23 mouse cellular contexts compared by ENCODE assay signal in the genomic region with DNA sequence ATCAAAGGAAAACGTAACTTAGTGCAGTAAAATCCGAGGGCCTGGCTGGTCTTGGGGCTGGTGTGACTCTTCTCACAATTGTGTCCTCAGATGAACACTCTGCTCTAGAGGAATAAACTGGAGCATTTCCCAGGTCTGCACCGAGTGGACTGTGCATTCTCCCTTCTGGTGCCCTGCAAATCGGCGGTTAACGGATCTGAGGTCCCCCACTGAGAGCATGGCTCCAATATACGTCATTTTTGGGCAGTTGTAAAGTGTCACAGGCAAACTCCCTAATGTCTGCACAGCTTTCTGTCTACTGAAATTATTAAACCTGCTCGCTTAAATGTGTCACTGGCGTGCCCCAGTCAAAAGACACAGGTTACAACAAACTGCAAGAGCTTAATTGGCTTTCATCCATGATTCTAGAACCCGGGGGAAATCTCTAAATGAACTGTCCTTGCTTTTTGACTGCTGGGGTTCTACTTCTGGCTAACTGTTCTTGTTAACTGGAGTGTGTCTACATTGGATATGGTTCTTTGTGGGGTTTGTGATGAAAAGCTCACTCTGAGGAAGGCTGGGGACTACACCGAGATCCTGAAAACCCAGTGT.
A peak's percentile ranks its signal among the peaks of the same experiment; 100 is the strongest.
DNase-seq lines count a peak whose midpoint lies in the region; ATAC-seq and TF ChIP-seq lines count a peak whose summit lies in the region.
"Had no signal": no experiment of that assay in that cellular context is flagged by ENCODE, and none has a peak within 500 bp of the region (broad histone marks: within the 10 kb centered on the region; RNA-seq: fewer than 3 reads in every experiment).

No protein-coding gene starts in this region.

- WGBS in midbrain, embryonic 13.5 days, result 73% methylated on average over 11 of the region's 11 CpGs
- 83% methylated on average over 11 of the region's 11 CpGs for WGBS in midbrain, embryonic 10.5 days

- H3K36me3 ChIP-seq in midbrain, embryonic 13.5 days, result no peaks in the 10 kb centered on the region
- H3K36me3 ChIP-seq in midbrain, embryonic 10.5 days, result no peaks in the 10 kb centered on the region
- H3K36me3 ChIP-seq in MEL (ENCODE audit: control insufficient read depth in 1 of 2, insufficient read depth in 2 of 2, low read length in 2 of 2), result peaks cover 0 to 31% of the 10 kb centered on the region in 2 experiments; a peak in 2 of 4 replicates
- H3K36me3 ChIP-seq: embryonic facial prominence, embryonic 15.5 days; forebrain, embryonic 10.5 days; G1E; hindbrain, embryonic 12.5 days had no signal

- peak overlapping the region; percentile 88 for H3K27ac ChIP-seq in left cerebral cortex, adult 2 months
- no peak overlapping the region for H3K27ac ChIP-seq in midbrain, embryonic 13.5 days
- H3K27ac ChIP-seq in midbrain, embryonic 10.5 days (replicated peaks), result no peak overlapping the region
- peak overlapping the region; percentile 90 for H3K27ac ChIP-seq in MEL (ENCODE audit: control insufficient read depth, low read depth, low read length)
- H3K27ac ChIP-seq: embryonic facial prominence, embryonic 15.5 days; forebrain, embryonic 10.5 days; hindbrain, embryonic 12.5 days had no signal

- peak; percentile 32 for ATAC-seq in frontal cortex, adult (ENCODE audit: low TSS enrichment)
- 0 out of 2 replicates have a peak, but pooled peaks have one; percentile 34 for ATAC-seq in midbrain, embryonic 13.5 days
- ATAC-seq: CD4-positive, CD25-positive, alpha-beta regulatory T cell, adult 4 months; forebrain, embryonic 14.5 days had no signal

- no peaks in the 10 kb centered on the region for H3K9me3 ChIP-seq in midbrain, embryonic 13.5 days
- no peaks in the 10 kb centered on the region for H3K9me3 ChIP-seq in midbrain, embryonic 10.5 days (replicated peaks)
- H3K9me3 ChIP-seq in MEL (replicated peaks; ENCODE audit: insufficient read depth, low read length), result no peaks in the 10 kb centered on the region
- H3K9me3 ChIP-seq: embryonic facial prominence, embryonic 15.5 days; forebrain, embryonic 10.5 days had no signal

- no peak overlapping the region for H3K4me2 ChIP-seq in midbrain, embryonic 13.5 days (replicated peaks)
- H3K4me2 ChIP-seq: embryonic facial prominence, embryonic 15.5 days; hindbrain, embryonic 12.5 days had no signal

- DNase-seq in frontal cortex, postnatal 10 days (ENCODE audit: low spot score in 2 of 2), result no peak
- no peak for DNase-seq in left cerebral cortex, adult 2 months (ENCODE audit: extremely low spot score in 1 of 2, low spot score in 2 of 2)
- no peak for DNase-seq in left cerebral cortex, postnatal 36 days (ENCODE audit: low spot score in 2 of 2)
- no peak for DNase-seq in midbrain, embryonic 10.5 days (ENCODE audit: low spot score)
- DNase-seq in MEL (ENCODE audit: low read depth, low spot score), result peak; percentile 54
- DNase-seq: adrenal gland, postnatal 10 days; B cell, adult 2 months; cerebellum, adult 11 months; cerebellum, adult 8-10 months; cerebellum, postnatal 14 days; embryo, embryonic 11 days; gastrocnemius, postnatal 10 days; heart, postnatal 10 days; heart, postnatal 4 days had no signal

- no peak for TF ChIP-seq CTCF in left cerebral cortex, adult 2 months (IDR thresholded peaks at IDR 0.05)
- no peak for TF ChIP-seq CTCF in MEL (IDR thresholded peaks at IDR 0.05 in 2 of 3, conservative IDR thresholded peaks at IDR 0.05 in 1 of 3; ENCODE audit: control insufficient read depth in 1 of 3, insufficient read depth in 1 of 3, low read depth in 2 of 3, low read length in 3 of 3, poor library complexity in 1 of 3, severe bottlenecking in 1 of 3)

- H3K79me2 ChIP-seq in MEL (ENCODE audit: control insufficient read depth, insufficient read depth, low read length, poor library complexity), result no peaks in the 10 kb centered on the region; the same call in 1 of the 2 replicates

- no peak for TF ChIP-seq POLR2A in MEL (IDR thresholded peaks at IDR 0.05; ENCODE audit: control insufficient read depth in 1 of 2, insufficient read depth in 1 of 2, low read depth in 1 of 2, low read length in 2 of 2, poor library complexity in 1 of 2)

- TF ChIP-seq RAD21 in MEL (IDR thresholded peaks at IDR 0.05; ENCODE audit: low read depth, low read length), result no peak

- H3K4me3 ChIP-seq in left cerebral cortex, adult 2 months, result no peak overlapping the region
- H3K4me3 ChIP-seq in midbrain, embryonic 13.5 days (replicated peaks), result no peak overlapping the region
- no peak overlapping the region for H3K4me3 ChIP-seq in midbrain, embryonic 10.5 days
- peak overlapping the region; percentile 41 to 78 for H3K4me3 ChIP-seq in MEL (ENCODE audit: control insufficient read depth in 1 of 2, insufficient read depth in 1 of 2, low read depth in 2 of 2, low read length in 2 of 2)
- H3K4me3 ChIP-seq: embryonic facial prominence, embryonic 15.5 days; erythroblast, embryonic 14.5 days; forebrain, embryonic 10.5 days; hindbrain, embryonic 12.5 days had no signal

- no peaks in the 10 kb centered on the region for H3K27me3 ChIP-seq in midbrain, embryonic 13.5 days
- no peaks in the 10 kb centered on the region for H3K27me3 ChIP-seq in midbrain, embryonic 10.5 days (ENCODE audit: low read depth, poor library complexity, severe bottlenecking)
- H3K27me3 ChIP-seq in MEL (ENCODE audit: control insufficient read depth in 1 of 2, insufficient read depth in 2 of 2, low read length in 2 of 2), result no peaks in the 10 kb centered on the region
- H3K27me3 ChIP-seq: embryonic facial prominence, embryonic 15.5 days; hindbrain, embryonic 12.5 days had no signal

- H3K4me1 ChIP-seq in midbrain, embryonic 13.5 days (replicated peaks), result peaks cover 3% of the 10 kb centered on the region
- H3K4me1 ChIP-seq in midbrain, embryonic 10.5 days, result peaks cover 15% of the 10 kb centered on the region
- H3K4me1 ChIP-seq in MEL (ENCODE audit: control insufficient read depth in 1 of 2, insufficient read depth in 2 of 2, low read length in 2 of 2), result peaks cover 19 to 30% of the 10 kb centered on the region in 2 experiments
- H3K4me1 ChIP-seq: embryonic facial prominence, embryonic 15.5 days had no signal

- intact Hi-C loops in left cerebral cortex, adult 2 months (cut with DNase I), result loop anchor here (5.0 kb wide), 1 partner anchor 39 kb away; no protein-coding TSS in a partner anchor
- intact Hi-C loops in left cerebral cortex, postnatal 36 days (cut with DNase I), result loop anchor here (10.0 kb wide), 1 partner anchor 86 kb away; no protein-coding TSS in a partner anchor

- H3K9ac ChIP-seq in midbrain, embryonic 13.5 days (replicated peaks), result no peak overlapping the region
- H3K9ac ChIP-seq in MEL (ENCODE audit: control insufficient read depth, low read depth, low read length, poor library complexity, severe bottlenecking), result peak overlapping the region; percentile 71
- H3K9ac ChIP-seq: embryonic facial prominence, embryonic 15.5 days; hindbrain, embryonic 12.5 days had no signal

- TF ChIP-seq EP300 in MEL (IDR thresholded peaks at IDR 0.05; ENCODE audit: low read depth in 1 of 2, low read length in 2 of 2), result no peak

TF ChIP-seq in MEL, 35 proteins besides CTCF, POLR2A, EP300 and RAD21:
- TF ChIP-seq CHD2 (IDR thresholded peaks at IDR 0.05; ENCODE audit: low read length) (no peak), TCF12 (IDR thresholded peaks at IDR 0.05; ENCODE audit: low read depth, low read length) (no peak), MYB (IDR thresholded peaks at IDR 0.05; ENCODE audit: low read depth, low read length) (peak; percentile 68; the same call in 1 of the 2 replicates), TBP (IDR thresholded peaks at IDR 0.05; ENCODE audit: low read depth, low read length) (peak; percentile 5; the same call in 1 of the 2 replicates), SIN3A (IDR thresholded peaks at IDR 0.05; ENCODE audit: low read length) (peak; percentile 32; the same call in 1 of the 2 replicates), NELFE (IDR thresholded peaks at IDR 0.05; ENCODE audit: low read depth, low read length) (no peak)
TF ChIP-seq in MEL: peak in this region for 3.

Comparison
In these comparisons a context has a peak if more than half of its experiments do, and no peak if none do; other contexts are left out.
1. H3K27ac ChIP-seq: peak in left cerebral cortex, adult 2 months (single experiment) and MEL (single experiment); none in midbrain, embryonic 13.5 days (single experiment) and midbrain, embryonic 10.5 days (single experiment).
2. H3K4me3 ChIP-seq: peak in MEL (2 of 2); none in left cerebral cortex, adult 2 months (single experiment), midbrain, embryonic 13.5 days (single experiment) and midbrain, embryonic 10.5 days (single experiment).